Mouse (Mus musculus): Measurements from ENCODE around the gene Elmo1. TPM values are rescaled to one million over a fixed set of nuclear protein-coding genes. Genes with fewer than 3 reads are reported as not detected.

The Elmo1 gene
- polyA plus RNA-seq, 1 experiment from 2014 or later = 12.2 TPM

DNA sequence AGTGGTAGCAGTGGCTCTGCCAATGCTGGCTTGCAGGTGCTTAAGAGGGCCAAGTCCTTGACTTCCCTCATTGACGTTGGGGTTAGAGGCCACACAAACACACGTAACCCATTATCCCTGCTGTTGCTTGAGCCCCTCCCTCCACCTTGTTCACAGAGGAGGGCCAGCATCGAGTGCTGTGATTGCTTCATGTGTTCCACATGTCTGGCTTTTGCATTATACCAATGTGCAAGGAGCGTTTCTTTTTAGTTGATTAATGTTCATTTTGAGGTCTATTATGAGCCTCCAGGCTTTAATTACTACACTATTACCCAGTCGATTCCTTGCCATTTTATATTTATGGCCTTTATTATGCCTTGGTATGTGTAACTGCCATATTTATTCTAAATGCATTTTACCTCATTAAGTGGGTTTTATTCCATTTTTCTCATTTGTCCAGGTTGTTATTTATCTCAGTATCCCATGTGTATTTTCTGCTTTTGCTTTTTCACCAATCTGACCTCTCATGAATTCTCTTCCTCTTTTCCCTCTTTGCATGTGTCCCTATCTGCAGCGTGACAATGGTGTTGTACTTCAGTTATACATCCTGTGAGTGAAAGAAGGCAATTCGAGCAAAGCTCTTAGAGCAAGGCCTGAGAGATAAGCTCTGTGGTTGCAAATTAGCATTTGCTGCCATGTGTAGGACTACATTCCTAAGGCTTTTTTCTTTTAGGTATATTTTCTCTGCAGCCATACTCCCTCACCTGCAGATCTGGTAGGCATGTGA lies 275.6 kb downstream of the Elmo1 start:
- H3K4me3 ChIP-seq (ENCODE audit: low read depth, low read length) = no peak overlapping the region
- H3K9ac ChIP-seq (replicated peaks; ENCODE audit: low read depth, low read length) = no peak overlapping the region
- H3K27ac ChIP-seq (ENCODE audit: low read length) = no peak overlapping the region
- no peaks in the 10 kb centered on the region for H3K27me3 ChIP-seq (ENCODE audit: control insufficient read depth, insufficient read depth, low read length)
- H3K9me3 ChIP-seq (ENCODE audit: control insufficient read depth, low read depth, low read length) = no peaks in the 10 kb centered on the region
- WGBS = 62% methylated on average over 7 of the region's 7 CpGs
- no peaks in the 10 kb centered on the region for H3K36me3 ChIP-seq (ENCODE audit: control insufficient read depth, insufficient read depth, low read length)
- no peak overlapping the region for H3K4me2 ChIP-seq (replicated peaks; ENCODE audit: low read depth, low read length)
- no peak for ATAC-seq (ENCODE audit: insufficient number of reproducible peaks, insufficient read depth, low FRiP score, low read depth)
- H3K4me1 ChIP-seq (ENCODE audit: control insufficient read depth, insufficient read depth, low read length) = no peaks in the 10 kb centered on the region

DNA sequence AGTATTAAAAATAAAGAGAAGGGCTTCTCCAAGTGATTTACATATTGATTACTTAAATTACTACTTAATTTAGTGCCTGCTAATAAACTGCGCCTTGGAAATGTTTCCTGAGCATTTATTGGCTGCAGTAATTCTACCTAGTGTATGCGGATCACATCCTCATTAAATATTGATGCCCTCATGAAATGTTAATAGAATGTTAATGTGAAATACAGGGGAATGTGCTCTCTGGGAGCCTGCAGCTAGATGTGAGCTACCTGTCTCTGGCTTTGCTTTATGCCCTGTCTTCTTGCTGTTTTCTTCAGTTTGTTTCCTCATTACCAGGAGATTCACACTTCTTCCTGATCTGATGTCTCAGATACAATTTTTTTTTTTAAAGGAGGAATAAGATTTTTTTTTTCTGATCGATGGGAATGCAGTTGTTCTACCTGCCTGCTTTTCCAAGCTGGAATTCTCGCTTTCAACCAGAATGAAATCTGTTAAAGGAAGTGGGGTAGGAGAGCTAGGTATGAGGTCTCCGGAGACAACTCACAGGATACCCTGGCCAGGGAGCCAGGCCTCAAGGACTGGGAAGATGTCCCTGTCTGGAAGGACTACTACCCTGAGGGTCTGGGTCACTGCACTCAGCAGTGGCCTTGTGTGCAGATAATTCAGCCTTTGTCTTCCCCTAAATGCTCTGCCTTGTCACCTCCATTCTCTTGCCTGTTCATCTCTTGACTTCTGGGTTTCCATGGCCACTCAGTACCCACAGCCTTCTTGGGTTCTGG lies 279.8 kb downstream of the Elmo1 start:
- Histone ChIP-seq H3K9me3 (ENCODE audit: control insufficient read depth, low read depth, low read length) (no peaks in the 10 kb centered on the region), H3K4me2 (replicated peaks; ENCODE audit: low read depth, low read length) (no peak overlapping the region), H3K27ac (ENCODE audit: low read length) (no peak overlapping the region), H3K27me3 (ENCODE audit: control insufficient read depth, insufficient read depth, low read length) (no peaks in the 10 kb centered on the region), H3K4me1 (ENCODE audit: control insufficient read depth, insufficient read depth, low read length) (no peaks in the 10 kb centered on the region), H3K36me3 (ENCODE audit: control insufficient read depth, insufficient read depth, low read length) (no peaks in the 10 kb centered on the region), H3K9ac (replicated peaks; ENCODE audit: low read depth, low read length) (no peak overlapping the region), H3K4me3 (ENCODE audit: low read depth, low read length) (no peak overlapping the region)
- 88% methylated on average over 5 of the region's 5 CpGs for WGBS
- no peak for ATAC-seq (ENCODE audit: insufficient number of reproducible peaks, insufficient read depth, low FRiP score, low read depth)

DNA sequence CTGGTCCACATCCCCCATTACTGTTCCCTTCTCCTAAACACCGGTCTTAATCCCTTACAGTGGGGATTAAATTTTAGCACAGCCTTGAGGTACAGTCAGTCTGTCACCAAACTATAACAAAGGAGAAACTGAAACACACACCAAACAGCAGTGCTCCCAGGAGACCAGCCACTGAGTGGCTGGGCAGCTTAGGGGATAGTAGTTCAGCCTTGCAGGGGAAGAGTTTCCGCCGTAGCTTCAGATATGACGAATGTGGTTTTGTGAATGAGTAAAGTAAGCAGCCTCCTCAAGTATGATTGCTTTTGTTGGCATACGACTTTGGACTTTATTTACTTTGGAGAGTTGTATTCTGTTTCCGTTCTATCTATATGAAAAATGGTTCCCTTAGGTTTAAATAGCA lies 281.1 kb downstream of the Elmo1 start:
- no peak overlapping the region for H3K9ac ChIP-seq (replicated peaks; ENCODE audit: low read depth, low read length)
- H3K4me3 ChIP-seq (ENCODE audit: low read depth, low read length) = no peak overlapping the region
- 53% methylated on average over 6 of the region's 6 CpGs for WGBS
- no peak for ATAC-seq (ENCODE audit: insufficient number of reproducible peaks, insufficient read depth, low FRiP score, low read depth)
- H3K4me2 ChIP-seq (replicated peaks; ENCODE audit: low read depth, low read length) = no peak overlapping the region
- H3K9me3 ChIP-seq (ENCODE audit: control insufficient read depth, low read depth, low read length) = no peaks in the 10 kb centered on the region
- H3K27me3 ChIP-seq (ENCODE audit: control insufficient read depth, insufficient read depth, low read length) = no peaks in the 10 kb centered on the region
- no peaks in the 10 kb centered on the region for H3K36me3 ChIP-seq (ENCODE audit: control insufficient read depth, insufficient read depth, low read length)
- no peak overlapping the region for H3K27ac ChIP-seq (ENCODE audit: low read length)
- no peaks in the 10 kb centered on the region for H3K4me1 ChIP-seq (ENCODE audit: control insufficient read depth, insufficient read depth, low read length)

GRCm38 (mm10) chr13:20372335-20372734 lies 281.9 kb downstream of the Elmo1 start:
- ATAC-seq (ENCODE audit: insufficient number of reproducible peaks, insufficient read depth, low FRiP score, low read depth) = no peak
- H3K36me3 ChIP-seq (ENCODE audit: control insufficient read depth, insufficient read depth, low read length) = no peaks in the 10 kb centered on the region
- WGBS = 33% methylated on average over 4 of the region's 4 CpGs
- H3K9ac ChIP-seq (replicated peaks; ENCODE audit: low read depth, low read length) = no peak overlapping the region
- no peaks in the 10 kb centered on the region for H3K4me1 ChIP-seq (ENCODE audit: control insufficient read depth, insufficient read depth, low read length)
- H3K27ac ChIP-seq (ENCODE audit: low read length) = no peak overlapping the region
- no peaks in the 10 kb centered on the region for H3K27me3 ChIP-seq (ENCODE audit: control insufficient read depth, insufficient read depth, low read length)
- no peak overlapping the region for H3K4me3 ChIP-seq (ENCODE audit: low read depth, low read length)
- H3K4me2 ChIP-seq (replicated peaks; ENCODE audit: low read depth, low read length) = no peak overlapping the region
- H3K9me3 ChIP-seq (ENCODE audit: control insufficient read depth, low read depth, low read length) = no peaks in the 10 kb centered on the region

DNA sequence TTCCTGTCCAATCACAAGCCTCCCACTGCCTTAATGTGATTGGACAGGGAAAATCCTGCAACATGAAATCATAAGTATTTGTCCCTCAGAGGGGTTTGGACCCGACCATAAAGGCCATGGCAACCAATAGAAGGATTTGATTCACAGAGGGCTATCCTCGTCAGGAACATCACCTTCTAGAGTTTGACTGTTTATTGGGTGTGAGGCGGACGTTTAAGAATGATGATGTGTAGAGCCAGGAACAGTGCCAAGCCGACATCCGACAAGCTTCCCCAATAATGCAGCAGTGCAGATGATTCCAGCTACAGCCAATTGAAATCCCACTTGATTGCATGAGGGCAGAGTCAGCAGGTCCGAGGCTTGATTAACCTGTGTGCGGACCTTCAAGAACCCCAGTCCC lies 288.5 kb downstream of the Elmo1 start:
- Histone ChIP-seq H3K27me3 (ENCODE audit: control insufficient read depth, insufficient read depth, low read length) (no peaks in the 10 kb centered on the region), H3K36me3 (ENCODE audit: control insufficient read depth, insufficient read depth, low read length) (no peaks in the 10 kb centered on the region), H3K9me3 (ENCODE audit: control insufficient read depth, low read depth, low read length) (no peaks in the 10 kb centered on the region), H3K9ac (replicated peaks; ENCODE audit: low read depth, low read length) (no peak overlapping the region), H3K4me3 (ENCODE audit: low read depth, low read length) (no peak overlapping the region), H3K4me1 (ENCODE audit: control insufficient read depth, insufficient read depth, low read length) (no peaks in the 10 kb centered on the region), H3K27ac (ENCODE audit: low read length) (no peak overlapping the region), H3K4me2 (replicated peaks; ENCODE audit: low read depth, low read length) (no peak overlapping the region)
- WGBS = 74% methylated on average over 8 of the region's 8 CpGs
- ATAC-seq (ENCODE audit: insufficient number of reproducible peaks, insufficient read depth, low FRiP score, low read depth) = no peak

- H3K9me3 ChIP-seq (ENCODE audit: control insufficient read depth, low read depth, low read length) = no peaks in the 10 kb centered on the region
- no peaks in the 10 kb centered on the region for H3K36me3 ChIP-seq (ENCODE audit: control insufficient read depth, insufficient read depth, low read length)
- H3K4me2 ChIP-seq (replicated peaks; ENCODE audit: low read depth, low read length) = no peak overlapping the region
- no peaks in the 10 kb centered on the region for H3K27me3 ChIP-seq (ENCODE audit: control insufficient read depth, insufficient read depth, low read length)
- no peak for ATAC-seq (ENCODE audit: insufficient number of reproducible peaks, insufficient read depth, low FRiP score, low read depth)
- H3K27ac ChIP-seq (ENCODE audit: low read length) = no peak overlapping the region
- no peak overlapping the region for H3K4me3 ChIP-seq (ENCODE audit: low read depth, low read length)
- no peak overlapping the region for H3K9ac ChIP-seq (replicated peaks; ENCODE audit: low read depth, low read length)
- no peaks in the 10 kb centered on the region for H3K4me1 ChIP-seq (ENCODE audit: control insufficient read depth, insufficient read depth, low read length)
- 70% methylated on average over 1 of the region's 1 CpGs for WGBS
Observed at GRCm38 (mm10) chr13:20383875-20384274, 293.5 kb downstream of the Elmo1 start.

GRCm38 (mm10) chr13:20384846-20385245 lies 294.4 kb downstream of the Elmo1 start:
- Histone ChIP-seq H3K4me3 (ENCODE audit: low read depth, low read length) (no peak overlapping the region), H3K4me2 (replicated peaks; ENCODE audit: low read depth, low read length) (no peak overlapping the region), H3K27ac (ENCODE audit: low read length) (no peak overlapping the region), H3K9me3 (ENCODE audit: control insufficient read depth, low read depth, low read length) (no peaks in the 10 kb centered on the region), H3K9ac (replicated peaks; ENCODE audit: low read depth, low read length) (no peak overlapping the region), H3K27me3 (ENCODE audit: control insufficient read depth, insufficient read depth, low read length) (no peaks in the 10 kb centered on the region), H3K4me1 (ENCODE audit: control insufficient read depth, insufficient read depth, low read length) (no peaks in the 10 kb centered on the region), H3K36me3 (ENCODE audit: control insufficient read depth, insufficient read depth, low read length) (no peaks in the 10 kb centered on the region)
- ATAC-seq (ENCODE audit: insufficient number of reproducible peaks, insufficient read depth, low FRiP score, low read depth) = no peak
- WGBS = 91% methylated on average over 2 of the region's 2 CpGs

DNA sequence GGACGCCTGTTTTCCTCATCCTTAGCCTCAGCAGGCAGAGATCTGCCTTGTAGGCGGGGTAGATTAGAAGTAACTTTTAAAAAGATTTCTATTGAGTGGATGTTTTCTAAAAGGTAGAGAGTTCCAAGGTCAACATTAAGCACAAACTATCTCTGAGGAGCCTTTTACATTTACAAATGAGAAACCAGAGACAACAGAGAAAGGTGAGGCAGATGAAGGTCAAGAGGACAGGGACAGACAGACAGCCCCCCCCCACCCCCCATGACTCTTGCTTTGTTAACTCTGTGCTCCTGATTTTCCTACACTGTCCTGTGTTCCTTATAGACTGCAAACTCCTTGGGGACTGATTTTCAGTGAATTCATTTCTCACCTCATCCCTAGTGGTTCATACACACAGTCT lies 295.0 kb downstream of the Elmo1 start:
- no peak for ATAC-seq (ENCODE audit: insufficient number of reproducible peaks, insufficient read depth, low FRiP score, low read depth)
- H3K9me3 ChIP-seq (ENCODE audit: control insufficient read depth, low read depth, low read length) = no peaks in the 10 kb centered on the region
- 64% methylated on average over 2 of the region's 2 CpGs for WGBS
- H3K4me1 ChIP-seq (ENCODE audit: control insufficient read depth, insufficient read depth, low read length) = no peaks in the 10 kb centered on the region
- no peak overlapping the region for H3K4me3 ChIP-seq (ENCODE audit: low read depth, low read length)
- H3K27me3 ChIP-seq (ENCODE audit: control insufficient read depth, insufficient read depth, low read length) = no peaks in the 10 kb centered on the region
- no peak overlapping the region for H3K4me2 ChIP-seq (replicated peaks; ENCODE audit: low read depth, low read length)
- no peak overlapping the region for H3K9ac ChIP-seq (replicated peaks; ENCODE audit: low read depth, low read length)
- H3K27ac ChIP-seq (ENCODE audit: low read length) = no peak overlapping the region
- no peaks in the 10 kb centered on the region for H3K36me3 ChIP-seq (ENCODE audit: control insufficient read depth, insufficient read depth, low read length)

Measured in stomach, embryonic 14.5 days (tissue).